In genomic region chr1:193543284-193543683, GRCm38 (mm10) we compare ENCODE assay signal across 25 mouse cellular contexts.
A peak's percentile ranks its signal among the peaks of the same experiment; 100 is the strongest.
DNase-seq lines count a peak whose midpoint lies in the region; ATAC-seq and TF ChIP-seq lines count a peak whose summit lies in the region.
"Had no signal": no experiment of that assay in that cellular context is flagged by ENCODE, and none has a peak within 500 bp of the region (broad histone marks: within the 10 kb centered on the region; RNA-seq: fewer than 3 reads in every experiment).

No protein-coding gene starts in this region.

- no peaks in the 10 kb centered on the region for H3K9me3 ChIP-seq in intestine, postnatal 0 days (ENCODE audit: control insufficient read depth)
- H3K9me3 ChIP-seq: heart, embryonic 13.5 days; limb, embryonic 12.5 days; midbrain, embryonic 10.5 days; neural tube, embryonic 13.5 days had no signal

- no peak overlapping the region for H3K4me2 ChIP-seq in intestine, postnatal 0 days (replicated peaks; ENCODE audit: low read depth)
- H3K4me2 ChIP-seq: heart, embryonic 13.5 days; hindbrain, embryonic 14.5 days; limb, embryonic 12.5 days; neural tube, embryonic 13.5 days had no signal

- ATAC-seq in intestine, postnatal 0 days, result peak; percentile 38; the same call in 1 of the 2 replicates
- ATAC-seq: CD4-positive, CD25-positive, alpha-beta regulatory T cell, adult 4 months; forebrain, embryonic 14.5 days had no signal

- peak; percentile 17 for DNase-seq in adrenal gland, adult 8-10 months
- DNase-seq in adrenal gland, adult 18-20 months (ENCODE audit: low spot score in 2 of 2), result no peak
- peak; percentile 61 for DNase-seq in 3T3-L1 (ENCODE audit: low read depth, low spot score)
- DNase-seq in adrenal gland, postnatal 10 days, result peak; percentile 10
- no peak for DNase-seq in layer of hippocampus, postnatal 14 days (ENCODE audit: low spot score in 2 of 2)
- DNase-seq in frontal cortex, postnatal 14 days (ENCODE audit: low spot score in 2 of 2), result no peak
- DNase-seq: cerebellum, adult 11 months; cerebellum, adult 9-10 months; cerebellum, postnatal 36 days; gastrocnemius, adult 2 months; gastrocnemius, postnatal 36 days; heart, adult 2 months; heart, postnatal 10 days; kidney, adult 2 months; layer of hippocampus, adult 9-11 months; thymus, postnatal 4 days had no signal

- H3K27ac ChIP-seq in intestine, postnatal 0 days (ENCODE audit: low read depth, low read length), result no peak overlapping the region
- H3K27ac ChIP-seq: gastrocnemius, adult 2 months; heart, adult 2 months; heart, embryonic 13.5 days; hindbrain, embryonic 14.5 days; kidney, postnatal 0 days; limb, embryonic 12.5 days; midbrain, embryonic 10.5 days; neural tube, embryonic 13.5 days had no signal

- H3K27me3 ChIP-seq in intestine, postnatal 0 days (replicated peaks; ENCODE audit: control insufficient read depth, insufficient read depth, low read length), result no peaks in the 10 kb centered on the region
- H3K27me3 ChIP-seq: limb, embryonic 12.5 days; neural tube, embryonic 13.5 days had no signal

- no peak overlapping the region for H3K4me3 ChIP-seq in intestine, postnatal 0 days (ENCODE audit: low read depth, low read length)
- H3K4me3 ChIP-seq: gastrocnemius, adult 2 months; heart, adult 2 months; heart, embryonic 13.5 days; limb, embryonic 12.5 days; midbrain, embryonic 10.5 days; neural tube, embryonic 13.5 days had no signal

- TF ChIP-seq CTCF in intestine, postnatal 0 days (IDR thresholded peaks at IDR 0.05; ENCODE audit: low read depth), result no peak

- H3K4me1 ChIP-seq in intestine, postnatal 0 days (replicated peaks; ENCODE audit: control insufficient read depth, insufficient read depth, low read length), result no peaks in the 10 kb centered on the region

- H3K9ac ChIP-seq in intestine, postnatal 0 days (ENCODE audit: low read depth, low read length), result no peak overlapping the region
- H3K9ac ChIP-seq: heart, embryonic 13.5 days; hindbrain, embryonic 14.5 days; limb, embryonic 12.5 days; neural tube, embryonic 13.5 days had no signal

- H3K36me3 ChIP-seq in intestine, postnatal 0 days (ENCODE audit: control insufficient read depth, insufficient read depth), result no peaks in the 10 kb centered on the region
- H3K36me3 ChIP-seq: heart, embryonic 13.5 days; limb, embryonic 12.5 days; midbrain, embryonic 10.5 days; neural tube, embryonic 13.5 days had no signal

- WGBS in intestine, postnatal 0 days, result 45% methylated on average over 4 of the region's 4 CpGs

Comparison
In these comparisons a context has a peak if more than half of its experiments do, and no peak if none do; other contexts are left out.
1. DNase-seq: peak in adrenal gland, adult 8-10 months (single experiment), 3T3-L1 (single experiment) and adrenal gland, postnatal 10 days (single experiment); none in adrenal gland, adult 18-20 months (0 of 2), layer of hippocampus, postnatal 14 days (0 of 2) and frontal cortex, postnatal 14 days (0 of 2).